Mouse (Mus musculus) kidney, adult 2 months (tissue): ENCODE results near the gene Spib.

Source experiments
- CTCF ChIP-seq: fragments of 200-500 bp; conservative IDR thresholded peaks from 2 replicates; pipeline ENCODE4 v1.5.1; 2011; ENCODE audit warnings: low read depth, mild to moderate bottlenecking, control low read depth, low read length, moderate library complexity, mixed read lengths; ENCODE audit not compliant: insufficient read depth, insufficient read length
- POLR2A ChIP-seq: fragments of 200-500 bp; IDR thresholded peaks from one replicate; pipeline ENCODE4 v1.6.1; 2011; ENCODE audit warnings: low read depth, low read length, control low read depth

DNA sequence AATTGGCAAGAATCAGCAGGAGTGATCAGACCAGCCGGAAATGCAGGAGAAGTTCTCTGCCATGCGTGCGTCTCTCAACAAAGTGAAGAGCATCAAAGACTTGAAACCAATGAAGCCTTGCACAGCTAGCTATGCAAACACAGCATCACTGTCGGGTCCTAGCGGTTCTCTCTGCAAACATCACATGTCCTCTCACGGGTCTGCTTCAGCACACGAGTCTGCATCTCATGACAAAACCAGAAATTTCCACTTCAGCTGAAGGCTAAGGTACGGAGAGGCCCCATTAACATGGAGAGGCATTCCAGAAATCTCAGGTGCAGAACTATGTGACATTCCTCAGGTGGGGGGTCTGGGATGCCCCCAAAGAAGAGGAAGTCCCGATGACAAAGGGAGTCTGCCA, 36.9 kb upstream of the Spib start:
- no peak for TF ChIP-seq CTCF
- TF ChIP-seq POLR2A: no peak
